Mouse (Mus musculus): ENCODE measurements around the gene Napsa.

Gene Napsa

GRCm38 (mm10) chr7:44570989-44571388 lies 1.2 kb upstream of the Napsa start:
- no peak for DNase-seq (ENCODE audit: low spot score)

- DNase-seq (ENCODE audit: low spot score) = no peak
These were observed 369 bp upstream of the Napsa start for GRCm38 (mm10) chr7:44571811-44572210.

GRCm38 (mm10) chr7:44572956-44573484 lies 840 bp downstream of the Napsa start:
- no peak for DNase-seq (ENCODE audit: low spot score)

- DNase-seq (ENCODE audit: low spot score) = no peak
These were observed 4.2 kb downstream of the Napsa start for GRCm38 (mm10) chr7:44576333-44576844.

GRCm38 (mm10) chr7:44581637-44582036 lies 9.5 kb downstream of the Napsa start:
- no peak for DNase-seq (ENCODE audit: low spot score)

GRCm38 (mm10) chr7:44582709-44583108 lies 10.5 kb downstream of the Napsa start:
- no peak for DNase-seq (ENCODE audit: low spot score)

- DNase-seq (ENCODE audit: low spot score) = no peak
These were observed 11.0 kb downstream of the Napsa start for GRCm38 (mm10) chr7:44583146-44583545.

- no peak for DNase-seq (ENCODE audit: low spot score)
These were observed 12.2 kb downstream of the Napsa start for GRCm38 (mm10) chr7:44584265-44584804.

GRCm38 (mm10) chr7:44584921-44585320 lies 12.7 kb downstream of the Napsa start:
- no peak for DNase-seq (ENCODE audit: low spot score)

GRCm38 (mm10) chr7:44585606-44586005 lies 13.4 kb downstream of the Napsa start:
- DNase-seq (ENCODE audit: low spot score) = no peak

GRCm38 (mm10) chr7:44586518-44586917 lies 14.3 kb downstream of the Napsa start:
- DNase-seq (ENCODE audit: low spot score) = no peak

- DNase-seq (ENCODE audit: low spot score) = no peak
These were observed 14.8 kb downstream of the Napsa start for GRCm38 (mm10) chr7:44586930-44587329.

GRCm38 (mm10) chr7:44587676-44588075 lies 15.5 kb downstream of the Napsa start:
- DNase-seq (ENCODE audit: low spot score) = no peak

GRCm38 (mm10) chr7:44588338-44588737 lies 16.2 kb downstream of the Napsa start:
- no peak for DNase-seq (ENCODE audit: low spot score)

- DNase-seq (ENCODE audit: low spot score) = no peak
These were observed 17.0 kb downstream of the Napsa start for GRCm38 (mm10) chr7:44589149-44589548.

- DNase-seq (ENCODE audit: low spot score) = no peak
These were observed 17.8 kb downstream of the Napsa start for GRCm38 (mm10) chr7:44589946-44590345.

- peak; percentile 36 for DNase-seq (ENCODE audit: low spot score)
These were observed 18.5 kb downstream of the Napsa start, which contains the start of gene Kcnc3 for GRCm38 (mm10) chr7:44590402-44591347. Gene Kcnc3 (plus strand): TSS chr7:44590664.

- no peak for DNase-seq (ENCODE audit: low spot score)
These were observed 19.4 kb downstream of the Napsa start for GRCm38 (mm10) chr7:44591348-44592116.

- no peak for DNase-seq (ENCODE audit: low spot score)
These were observed 20.9 kb downstream of the Napsa start for GRCm38 (mm10) chr7:44593051-44593450.

- DNase-seq (ENCODE audit: low spot score) = peak; percentile 86
These were observed 21.6 kb downstream of the Napsa start for GRCm38 (mm10) chr7:44593775-44594174.

- no peak for DNase-seq (ENCODE audit: low spot score)
These were observed 22.1 kb downstream of the Napsa start for GRCm38 (mm10) chr7:44594291-44594690.

- DNase-seq (ENCODE audit: low spot score) = no peak
These were observed 23.0 kb downstream of the Napsa start for GRCm38 (mm10) chr7:44595131-44595561.

Measured in ovary, postnatal 10 days (tissue).